Mouse (Mus musculus) cerebellum, postnatal 14 days (tissue): ENCODE data around the gene Olfr1510.
"Not testable (repeated sequence)": the region's sequence is repeated elsewhere in the genome, so short reads cannot be mapped to it uniquely, and the experiment has no call there.

Experiments used
- DNase-seq, 2 experiments: peaks; one replicate each; pipeline ENCODE4 v3.0.0; 2021; ENCODE audit warnings: mixed read lengths in 2 of 2

Gene Olfr1510

GRCm38 (mm10) chr14:52414273-52414672, at the start of gene Olfr1510:
Gene Olfr1510 (minus strand): TSS chr14:52414373.
- no peak for DNase-seq

- no peak for DNase-seq
These were observed 47.8 kb upstream of the Olfr1510 start for GRCm38 (mm10) chr14:52461928-52462327.

GRCm38 (mm10) chr14:52451138-52451537, 37.0 kb upstream of the Olfr1510 start:
- DNase-seq, result no peak

GRCm38 (mm10) chr14:52442690-52443089, 28.5 kb upstream of the Olfr1510 start, which contains the start of gene Olfr1509:
Gene Olfr1509 (plus strand): TSS chr14:52442990.
- no peak for DNase-seq

- no peak for DNase-seq
These were observed 13.5 kb upstream of the Olfr1510 start for GRCm38 (mm10) chr14:52427686-52428085.

GRCm38 (mm10) chr14:52410142-52410919, 3.8 kb downstream of the Olfr1510 start:
- DNase-seq, result not testable (repeated sequence)

GRCm38 (mm10) chr14:52397279-52397678, 16.9 kb downstream of the Olfr1510 start, which contains the start of gene Olfr1511:
Gene Olfr1511 (minus strand): TSS chr14:52397379.
- no peak for DNase-seq

- not testable (repeated sequence) for DNase-seq
These were observed 23.9 kb downstream of the Olfr1510 start for GRCm38 (mm10) chr14:52390084-52390848.

GRCm38 (mm10) chr14:52379068-52379467, 35.1 kb downstream of the Olfr1510 start, which contains the start of gene Olfr1512:
Gene Olfr1512 (minus strand): TSS chr14:52379168.
- no peak for DNase-seq

GRCm38 (mm10) chr14:52368741-52369140, 45.4 kb downstream of the Olfr1510 start:
- DNase-seq, result no peak
